Mouse (Mus musculus) left cerebral cortex, adult 18-20 months (tissue): Measurements from ENCODE around the gene Spp2. TPM values are rescaled to one million over a fixed set of nuclear protein-coding genes. Genes with fewer than 3 reads are reported as not detected.
"Not testable (repeated sequence)": the region's sequence is repeated elsewhere in the genome, so short reads cannot be mapped to it uniquely, and the experiment has no call there.

Source experiments
- DNase-seq, 2 experiments: peaks; one replicate each; pipeline ENCODE4 v3.0.0; 2021 to 2022; ENCODE audit warnings: low spot score in 2 of 2, mixed read lengths in 1 of 2
- total RNA-seq, 2 experiments: library from RNA; stranded (reverse); gene quantifications; 2 replicates each; pipeline ENCODE4 v1.2.3; 2021

Gene Spp2
- total RNA-seq, 2 experiments from 2014 or later, result 0.40 to 0.63 TPM

GRCm38 (mm10) chr1:88433096-88433883 is 26.5 kb downstream of the Spp2 start:
- no peak for DNase-seq

- DNase-seq, result no peak
Observed at GRCm38 (mm10) chr1:88434057-88434456, 27.3 kb downstream of the Spp2 start.

GRCm38 (mm10) chr1:88437206-88438126 is 30.7 kb downstream of the Spp2 start:
- DNase-seq, result no peak

- no peak for DNase-seq
Observed at GRCm38 (mm10) chr1:88443383-88443782, 36.6 kb downstream of the Spp2 start.

GRCm38 (mm10) chr1:88445400-88445799 is 38.6 kb downstream of the Spp2 start:
- no peak for DNase-seq

GRCm38 (mm10) chr1:88446270-88447030 is 39.7 kb downstream of the Spp2 start:
- no peak for DNase-seq

GRCm38 (mm10) chr1:88447483-88447882 is 40.7 kb downstream of the Spp2 start:
- no peak for DNase-seq

GRCm38 (mm10) chr1:88448094-88448493 is 41.3 kb downstream of the Spp2 start:
- not testable (repeated sequence) for DNase-seq

GRCm38 (mm10) chr1:88449741-88450140 is 43.0 kb downstream of the Spp2 start:
- DNase-seq, result no peak

- no peak for DNase-seq
Observed at GRCm38 (mm10) chr1:88450668-88451067, 43.9 kb downstream of the Spp2 start.

- DNase-seq, result no peak
Observed at GRCm38 (mm10) chr1:88452198-88452597, 45.4 kb downstream of the Spp2 start.

GRCm38 (mm10) chr1:88454703-88455102 is 47.9 kb downstream of the Spp2 start:
- DNase-seq, result no peak

- DNase-seq, result no peak
Observed at GRCm38 (mm10) chr1:88455761-88456160, 49.0 kb downstream of the Spp2 start.

GRCm38 (mm10) chr1:88456451-88457072 is 49.8 kb downstream of the Spp2 start:
- peak; percentile 78 to 80 for DNase-seq

- DNase-seq, result no peak
Observed at GRCm38 (mm10) chr1:88459196-88459595, 52.4 kb downstream of the Spp2 start.

- no peak for DNase-seq
Observed at GRCm38 (mm10) chr1:88459655-88460054, 52.9 kb downstream of the Spp2 start.

GRCm38 (mm10) chr1:88461096-88461495 is 54.3 kb downstream of the Spp2 start:
- no peak for DNase-seq

- no peak for DNase-seq
Observed at GRCm38 (mm10) chr1:88462484-88462883, 55.7 kb downstream of the Spp2 start.

GRCm38 (mm10) chr1:88463241-88463640 is 56.5 kb downstream of the Spp2 start:
- DNase-seq, result no peak

- DNase-seq, result no peak
Observed at GRCm38 (mm10) chr1:88464109-88464905, 57.5 kb downstream of the Spp2 start.
